Mouse (Mus musculus): ENCODE data around the gene Adam1b. TPM values are rescaled to one million over a fixed set of nuclear protein-coding genes. Genes with fewer than 3 reads are reported as not detected.
A peak's percentile ranks its signal among the peaks of the same experiment; 100 is the strongest.

Gene Adam1b
- polyA plus RNA-seq, 1 experiment from 2014 or later, result not detected

DNA sequence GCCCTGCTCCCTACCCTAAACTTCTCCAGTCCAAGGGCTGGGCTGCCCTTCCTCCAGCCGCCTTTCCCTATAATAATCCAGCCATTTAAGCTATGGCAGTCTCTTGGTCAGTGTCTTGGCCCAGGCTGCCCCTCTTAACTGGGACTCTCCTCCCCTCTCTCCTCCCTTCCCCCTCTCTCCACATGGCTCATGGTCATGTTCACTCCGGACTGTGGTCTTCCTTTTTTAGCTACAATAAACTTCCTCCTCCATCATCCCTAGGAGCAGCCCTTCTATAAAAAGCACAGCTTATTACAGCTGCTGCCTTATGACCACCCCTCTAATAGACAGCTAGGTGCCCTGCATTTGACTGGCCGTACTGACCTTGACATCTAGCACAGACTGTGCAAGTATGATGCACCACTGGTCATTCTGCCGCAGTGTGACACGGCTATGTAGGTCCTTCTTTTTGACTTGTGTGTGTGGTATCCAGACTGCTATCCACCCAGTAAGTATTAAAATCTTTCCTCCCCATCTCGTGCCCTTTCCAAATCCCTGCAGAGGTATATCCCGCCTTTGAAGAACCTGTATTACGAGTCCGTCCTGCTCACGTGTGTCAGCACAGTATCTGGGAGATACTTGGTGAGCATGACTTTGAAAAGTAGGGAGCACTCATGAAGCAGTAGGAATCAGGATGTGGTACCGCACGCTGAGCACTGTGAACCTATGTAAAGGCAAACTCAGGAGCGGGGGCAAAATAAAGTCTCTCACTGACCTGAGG, 49.3 kb downstream of the Adam1b start:
- Histone ChIP-seq H3K4me3 (0 out of 2 replicates have a peak overlapping the region, but pooled peaks have one; percentile 89), H3K27me3 (replicated peaks) (no peaks in the 10 kb centered on the region), H3K4me1 (peaks cover 62% of the 10 kb centered on the region), H3K4me2 (peak overlapping the region; percentile 95), H3K9ac (no peak overlapping the region), H3K27ac (peak overlapping the region; percentile 91; the same call in 1 of the 2 replicates), H3K36me3 (peaks cover 13% of the 10 kb centered on the region), H3K9me3 (replicated peaks) (no peaks in the 10 kb centered on the region)
- ATAC-seq, result no peak
- 86% methylated on average over 13 of the region's 13 CpGs for WGBS (ENCODE audit: insufficient replicate concordance)

DNA sequence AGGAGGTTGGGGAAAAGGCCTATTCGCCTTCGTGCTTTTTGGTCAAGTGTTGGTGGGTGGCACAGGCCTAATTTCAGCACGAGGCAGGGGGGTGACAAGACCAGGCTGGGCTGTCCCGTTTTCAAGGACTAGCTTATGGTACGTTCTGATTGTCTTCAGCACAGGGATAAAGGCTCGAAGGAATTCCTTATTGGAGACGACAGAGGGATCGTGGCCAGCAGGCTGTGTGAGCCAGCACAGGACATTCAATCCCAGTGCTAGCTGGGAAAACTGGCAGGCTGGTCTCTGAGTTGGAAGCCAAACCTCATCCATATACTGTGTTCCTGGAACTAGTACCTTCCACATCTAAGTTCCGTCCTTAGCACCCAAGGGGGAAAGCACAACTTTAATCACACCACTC, 50.3 kb downstream of the Adam1b start:
- Histone ChIP-seq H3K9me3 (replicated peaks) (no peaks in the 10 kb centered on the region), H3K4me2 (peak overlapping the region; percentile 95), H3K9ac (peak overlapping the region; percentile 97), H3K4me3 (peak overlapping the region; percentile 89), H3K4me1 (peaks cover 62% of the 10 kb centered on the region), H3K27ac (peak overlapping the region; percentile 91), H3K27me3 (replicated peaks) (no peaks in the 10 kb centered on the region), H3K36me3 (peaks cover 23% of the 10 kb centered on the region)
- no peak for ATAC-seq
- WGBS (ENCODE audit: insufficient replicate concordance), result 5% methylated on average over 9 of the region's 9 CpGs

DNA sequence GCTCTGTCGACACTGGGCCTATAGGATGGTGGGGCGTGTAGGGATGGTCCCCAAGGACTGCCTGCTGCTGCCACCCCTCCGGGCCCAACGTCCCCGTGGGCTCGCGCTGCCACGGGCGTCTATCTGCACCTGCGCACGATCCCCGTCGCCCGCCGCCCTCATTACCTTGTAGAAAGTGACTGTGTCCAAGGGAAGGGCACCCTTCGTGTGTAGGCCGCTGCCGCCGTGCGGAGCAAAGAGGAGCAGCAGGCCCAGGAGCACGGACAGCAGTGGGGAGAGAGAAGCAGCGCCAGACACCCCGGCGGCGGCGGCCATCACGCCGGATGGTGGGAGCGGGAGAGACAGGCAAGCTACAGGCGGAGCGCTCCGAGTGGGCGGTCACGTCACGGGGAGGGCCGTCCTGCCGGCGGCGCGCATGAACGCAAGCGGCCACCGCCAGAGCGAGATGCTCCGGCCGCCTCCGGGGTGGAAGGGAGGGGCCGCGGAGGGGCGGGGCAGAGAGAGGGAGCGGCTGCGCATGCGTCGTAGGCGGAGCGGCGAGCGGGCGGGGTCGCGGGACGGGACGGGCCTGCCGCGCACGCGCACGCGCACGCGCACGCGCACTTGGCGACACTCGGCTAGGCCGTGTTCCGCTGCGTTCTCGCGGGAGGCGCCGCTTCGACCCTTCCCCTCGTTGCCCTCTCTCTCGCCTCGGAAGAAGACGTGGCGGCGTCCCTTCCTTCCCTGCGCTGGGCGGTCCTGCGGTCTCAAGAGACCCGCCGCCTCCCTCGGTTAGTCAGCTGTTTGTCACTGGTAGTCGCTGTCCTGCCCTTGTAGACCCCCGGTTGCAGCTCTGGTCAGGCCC, 51.0 kb downstream of the Adam1b start, which contains the start of gene Erp29:
Erp29 (minus strand) TSS at position 481 of the 844 bp plus-strand sequence.
- WGBS (ENCODE audit: insufficient replicate concordance), result under 1% methylated on average over 94 of the region's 97 CpGs
- ATAC-seq, result peak; percentile 92

DNA sequence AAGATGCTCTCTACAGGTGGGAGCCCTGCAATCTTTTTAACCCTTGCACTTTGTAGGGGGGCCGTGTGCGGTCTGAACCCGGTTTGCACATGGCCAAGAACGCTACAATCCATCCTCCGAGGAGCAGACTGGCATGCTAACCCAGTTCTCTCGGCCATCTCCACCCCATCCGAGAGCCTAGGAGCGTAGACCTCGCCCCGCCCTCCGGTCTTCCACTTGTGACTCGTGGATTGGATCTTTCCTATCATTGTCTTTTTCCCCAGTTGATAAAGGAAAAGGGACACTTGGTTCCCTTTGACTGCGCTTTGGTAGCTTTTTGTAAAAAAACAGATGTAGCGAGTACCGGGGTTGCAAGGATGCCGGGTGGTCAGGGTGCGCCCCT, 51.6 kb downstream of the Adam1b start, which contains the start of gene Tmem116:
Tmem116 (plus strand) TSS at position 250 of the 382 bp plus-strand sequence.
- WGBS (ENCODE audit: insufficient replicate concordance), result under 1% methylated on average over 17 of the region's 17 CpGs
- peaks cover 61% of the 10 kb centered on the region for H3K4me1 ChIP-seq
- H3K4me2 ChIP-seq, result peak within 1 kb of the TSS; percentile 95
- no peaks in the 10 kb centered on the region for H3K27me3 ChIP-seq (replicated peaks)
- peak; percentile 45 for ATAC-seq
- peaks cover 36% of the 10 kb centered on the region for H3K36me3 ChIP-seq
- no peaks in the 10 kb centered on the region for H3K9me3 ChIP-seq (replicated peaks)
- H3K9ac ChIP-seq, result peak within 1 kb of the TSS; percentile 97
- peak within 1 kb of the TSS; percentile 89 for H3K4me3 ChIP-seq
- peak within 1 kb of the TSS; percentile 95 for H3K27ac ChIP-seq

More for the DNA sequence above, 51.0 kb downstream of the Adam1b start, which contains the start of gene Erp29:
- Histone ChIP-seq H3K4me3 (peak within 1 kb of the TSS; percentile 89), H3K9ac (peak within 1 kb of the TSS; percentile 97), H3K4me1 (peaks cover 62% of the 10 kb centered on the region), H3K9me3 (replicated peaks) (no peaks in the 10 kb centered on the region), H3K27me3 (replicated peaks) (no peaks in the 10 kb centered on the region), H3K36me3 (peaks cover 30% of the 10 kb centered on the region), H3K4me2 (peak within 1 kb of the TSS; percentile 95), H3K27ac (peak within 1 kb of the TSS; percentile 95)

DNA sequence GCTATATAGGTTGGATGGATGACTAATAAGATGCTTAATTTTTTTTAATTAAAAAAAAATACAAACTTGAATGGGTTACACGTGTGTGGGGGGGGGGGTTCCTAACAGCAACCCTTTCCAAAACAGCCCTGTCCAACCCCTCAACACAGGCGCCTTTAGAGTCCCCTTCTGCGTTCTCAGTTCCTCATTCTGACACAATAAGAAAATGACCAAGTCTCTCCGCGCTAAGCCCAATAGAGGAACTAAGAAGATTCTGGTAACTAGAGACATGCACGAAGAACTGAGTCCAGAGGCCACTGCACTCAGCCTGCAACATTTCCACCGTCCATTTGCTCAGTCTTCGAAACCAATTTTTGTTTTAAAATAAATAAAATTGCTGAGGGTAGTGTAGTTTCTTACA, 52.0 kb downstream of the Adam1b start:
- peak overlapping the region; percentile 95 for H3K27ac ChIP-seq
- no peaks in the 10 kb centered on the region for H3K9me3 ChIP-seq (replicated peaks)
- H3K4me3 ChIP-seq, result peak overlapping the region; percentile 89
- ATAC-seq, result no peak
- peaks cover 57% of the 10 kb centered on the region for H3K4me1 ChIP-seq
- WGBS (ENCODE audit: insufficient replicate concordance), result 9% methylated on average over 8 of the region's 8 CpGs
- H3K27me3 ChIP-seq (replicated peaks), result no peaks in the 10 kb centered on the region
- peaks cover 40% of the 10 kb centered on the region for H3K36me3 ChIP-seq
- H3K9ac ChIP-seq, result peak overlapping the region; percentile 97
- peak overlapping the region; percentile 95 for H3K4me2 ChIP-seq

DNA sequence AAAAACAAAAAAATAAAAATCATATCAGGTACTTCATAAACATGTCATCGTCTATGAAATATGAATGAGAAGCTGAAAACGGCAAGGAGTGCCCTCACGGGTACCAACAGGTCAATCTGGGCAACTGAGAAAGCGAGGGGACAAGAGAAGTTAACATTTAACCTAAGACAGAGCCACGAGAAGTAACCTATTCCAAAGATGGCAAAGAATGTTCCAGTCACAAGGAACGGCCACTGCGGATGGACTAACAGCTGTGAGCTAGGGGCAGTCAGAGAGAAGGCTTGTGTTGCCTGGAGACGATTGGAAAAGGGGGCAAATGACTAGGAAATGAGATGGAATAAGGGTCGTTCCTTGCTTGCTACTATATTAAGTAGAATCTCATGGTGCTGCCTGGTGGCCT, 52.8 kb downstream of the Adam1b start:
- peaks cover 47% of the 10 kb centered on the region for H3K36me3 ChIP-seq
- H3K27me3 ChIP-seq (replicated peaks), result no peaks in the 10 kb centered on the region
- H3K9me3 ChIP-seq (replicated peaks), result no peaks in the 10 kb centered on the region
- H3K27ac ChIP-seq, result 0 out of 2 replicates have a peak overlapping the region, but pooled peaks have one; percentile 29
- ATAC-seq, result no peak
- peak overlapping the region; percentile 95 for H3K4me2 ChIP-seq
- H3K9ac ChIP-seq, result 0 out of 2 replicates have a peak overlapping the region, but pooled peaks have one; percentile 97
- H3K4me3 ChIP-seq, result peak overlapping the region; percentile 89
- 80% methylated on average over 9 of the region's 9 CpGs for WGBS (ENCODE audit: insufficient replicate concordance)
- H3K4me1 ChIP-seq, result peaks cover 50% of the 10 kb centered on the region

Other genes with a start within 250 kb of the Adam1b start
- 23.7 and 25.7 TPM in 2 replicates for gene Trafd1, start 117.8 kb downstream of the Adam1b start, polyA plus RNA-seq (2016; fragmentation: Nextera tagmentation; extraction: Ambion mirVana)
- 41.2 and 42.7 TPM in 2 replicates for gene Naa25, start 105.5 kb downstream of the Adam1b start, polyA plus RNA-seq (2016; fragmentation: Nextera tagmentation; extraction: Ambion mirVana)
- gene Tmem116, start 51.5 kb downstream of the Adam1b start, polyA plus RNA-seq (2016; fragmentation: Nextera tagmentation; extraction: Ambion mirVana), result 0.64 and 0.74 TPM in 2 replicates
- gene Erp29, start 50.9 kb downstream of the Adam1b start, polyA plus RNA-seq (2016; fragmentation: Nextera tagmentation; extraction: Ambion mirVana), result 103 TPM in 2 replicates
- gene Adam1a, start 42.0 kb upstream of the Adam1b start, polyA plus RNA-seq (2016; fragmentation: Nextera tagmentation; extraction: Ambion mirVana), result 0.26 and 0.54 TPM in 2 replicates
- gene Gm42878, start 42.0 kb upstream of the Adam1b start, polyA plus RNA-seq (2016; fragmentation: Nextera tagmentation; extraction: Ambion mirVana), result not detected in 2 replicates
- gene Mapkapk5, start 42.5 kb upstream of the Adam1b start, polyA plus RNA-seq (2016; fragmentation: Nextera tagmentation; extraction: Ambion mirVana), result 33.6 and 35.8 TPM in 2 replicates
- 143 and 146 TPM in 2 replicates for gene Aldh2, start 90.4 kb upstream of the Adam1b start, polyA plus RNA-seq (2016; fragmentation: Nextera tagmentation; extraction: Ambion mirVana)
- gene Acad12, start 115.5 kb upstream of the Adam1b start, polyA plus RNA-seq (2016; fragmentation: Nextera tagmentation; extraction: Ambion mirVana), result 1.6 and 1.9 TPM in 2 replicates
- 2.5 and 2.6 TPM in 2 replicates for gene Acad10, start 157.1 kb upstream of the Adam1b start, polyA plus RNA-seq (2016; fragmentation: Nextera tagmentation; extraction: Ambion mirVana)
- gene Brap, start 157.1 kb upstream of the Adam1b start, polyA plus RNA-seq (2016; fragmentation: Nextera tagmentation; extraction: Ambion mirVana), result 35.1 and 36.6 TPM in 2 replicates
- gene Atxn2, start 207.9 kb upstream of the Adam1b start, polyA plus RNA-seq (2016; fragmentation: Nextera tagmentation; extraction: Ambion mirVana), result 40.5 and 40.8 TPM in 2 replicates